Mouse (Mus musculus) kidney, adult 8-10 months (tissue): ENCODE data around the gene Olfr1320.
"Not testable (repeated sequence)": the region's sequence is repeated elsewhere in the genome, so short reads cannot be mapped to it uniquely, and the experiment has no call there.

Experiments used
- DNase-seq, 2 experiments: peaks; one replicate each; pipeline ENCODE4 v3.0.0; 2022

Olfr1320 gene

DNA sequence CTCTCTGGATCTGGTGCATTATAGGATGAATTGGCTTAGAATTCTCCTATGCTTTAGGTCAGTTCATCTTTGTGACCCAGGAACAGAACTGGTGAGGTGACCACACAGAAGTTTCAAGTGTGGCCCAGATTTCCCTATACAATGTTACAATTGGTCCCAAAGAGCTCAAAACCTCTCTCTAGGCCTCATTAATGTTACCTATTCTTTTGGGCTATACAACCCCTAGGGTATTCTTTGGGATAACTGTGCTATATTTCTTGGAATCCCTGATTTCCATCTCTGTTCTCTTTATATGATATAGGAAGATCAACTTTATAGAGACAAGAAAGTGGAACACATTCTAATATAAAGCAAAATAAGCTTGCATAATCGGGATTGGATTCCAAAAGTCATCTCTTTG lies at the start of gene Olfr1320:
Gene Olfr1320, plus strand, starts transcription at position 301 of the 400 bp plus-strand sequence.
- DNase-seq, result no peak

DNA sequence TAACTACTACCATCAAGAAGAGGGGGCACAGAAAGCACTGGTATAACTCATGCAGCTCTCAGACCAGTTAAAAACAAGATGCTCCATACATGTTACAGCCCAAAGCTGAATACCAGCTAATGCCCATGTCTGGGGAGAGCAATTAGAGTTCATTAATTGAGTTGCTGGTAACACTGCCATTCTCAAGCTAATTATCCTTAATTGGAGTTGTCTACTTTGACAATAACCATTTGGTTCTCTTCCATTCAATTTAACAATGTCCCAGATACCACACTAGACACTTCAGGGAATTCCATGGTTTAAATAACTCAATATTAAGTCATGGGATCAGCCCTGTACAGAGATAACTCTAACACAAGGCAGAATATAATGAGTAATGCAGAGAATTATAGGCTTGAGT lies 44.6 kb upstream of the Olfr1320 start:
- no peak for DNase-seq

DNA sequence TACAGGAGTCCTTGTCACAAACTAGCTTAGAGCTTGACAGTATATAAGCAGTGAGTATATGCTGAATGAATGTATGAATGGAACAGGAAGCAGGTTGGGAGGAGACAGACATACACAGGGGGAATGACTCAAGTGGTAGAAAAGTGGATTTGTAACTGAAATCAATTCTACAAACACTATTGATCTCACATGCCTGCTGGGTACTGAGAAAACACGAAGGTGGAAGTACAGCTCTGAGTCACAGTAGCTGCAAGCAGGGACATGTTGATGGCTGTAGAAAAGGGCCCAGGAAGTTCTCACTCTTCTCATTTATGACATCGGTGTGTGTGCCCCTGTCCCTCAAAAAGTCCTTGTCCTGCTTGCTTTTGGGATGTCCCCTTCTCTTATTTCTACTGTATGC lies 40.9 kb upstream of the Olfr1320 start:
- DNase-seq, result no peak

- not testable (repeated sequence) for DNase-seq
These were observed 11.4 kb upstream of the Olfr1320 start for GRCm38 (mm10) chrX:49660781-49661180.
